In genomic region chr6:114094251-114094650, GRCm38 (mm10) we compare ENCODE assay signal across 11 mouse cellular contexts. TPM values are rescaled to one million over a fixed set of nuclear protein-coding genes. Genes with fewer than 3 reads are reported as not detected.
DNase-seq lines count a peak whose midpoint lies in the region; ATAC-seq and TF ChIP-seq lines count a peak whose summit lies in the region.
"Had no signal": no experiment of that assay in that cellular context is flagged by ENCODE, and none has a peak within 500 bp of the region (broad histone marks: within the 10 kb centered on the region; RNA-seq: fewer than 3 reads in every experiment).

No protein-coding gene starts in this region.

- 59% methylated on average over 16 of the region's 16 CpGs for WGBS in forebrain, embryonic 10.5 days
- WGBS in midbrain, embryonic 14.5 days = 42% methylated on average over 16 of the region's 16 CpGs
- WGBS in liver, embryonic 12.5 days (ENCODE audit: insufficient replicate concordance) = 60% methylated on average over 16 of the region's 16 CpGs

- no peak overlapping the region for H3K27ac ChIP-seq in ES-E14 (ENCODE audit: insufficient read depth, low read depth, low read length, poor library complexity, severe bottlenecking)
- peak overlapping the region; percentile 68 for H3K27ac ChIP-seq in forebrain, embryonic 10.5 days
- 0 out of 2 replicates have a peak overlapping the region, but pooled peaks have one; percentile 9 for H3K27ac ChIP-seq in midbrain, embryonic 14.5 days (replicated peaks; ENCODE audit: low read depth, low read length)
- H3K27ac ChIP-seq in liver, embryonic 12.5 days = no peak overlapping the region

- H3K9ac ChIP-seq in ES-E14 (ENCODE audit: insufficient read depth, low read depth, low read length, poor library complexity, severe bottlenecking) = no peak overlapping the region
- no peak overlapping the region for H3K9ac ChIP-seq in midbrain, embryonic 14.5 days (replicated peaks; ENCODE audit: low read length)
- no peak overlapping the region for H3K9ac ChIP-seq in liver, embryonic 12.5 days

- in situ Hi-C loops in ES-E14 (cut with MboI; ENCODE audit: low sequenced_read_pairs in 2 of 2, unreplicated experiment in 2 of 2) = no loop called here

- ATAC-seq in midbrain, embryonic 14.5 days (ENCODE audit: low FRiP score, low TSS enrichment) = no peak
- ATAC-seq in liver, embryonic 12.5 days = no peak
- ATAC-seq in erythroblast, adult 5-6 weeks (replicated peaks; ENCODE audit: low FRiP score, poor library complexity, severe bottlenecking) = no peak

- peaks cover 11% of the 10 kb centered on the region; the same call in 1 of the 2 replicates for H3K27me3 ChIP-seq in forebrain, embryonic 10.5 days (ENCODE audit: poor library complexity, severe bottlenecking)
- peaks cover under 1% of the 10 kb centered on the region for H3K27me3 ChIP-seq in midbrain, embryonic 14.5 days (ENCODE audit: control insufficient read depth, insufficient read depth, low read length)
- H3K27me3 ChIP-seq in liver, embryonic 12.5 days (replicated peaks) = 0 out of 2 replicates have a peak, but pooled peaks cover 7% of the 10 kb centered on the region

- no peak overlapping the region for H3K4me2 ChIP-seq in midbrain, embryonic 14.5 days (ENCODE audit: low read length)
- H3K4me2 ChIP-seq in liver, embryonic 12.5 days = no peak overlapping the region

- DNase-seq in ES-E14 (ENCODE audit: low read depth, low spot score) (no peak), adipocyte (ENCODE audit: low spot score) (no peak)
- DNase-seq in forebrain, embryonic 10.5 days (ENCODE audit: extremely low spot score, low spot score) = no peak
- peak; percentile 50 to 69 for DNase-seq in layer of hippocampus, adult 18-20 months (ENCODE audit: low spot score in 2 of 2)
- peak; percentile 55 for DNase-seq in midbrain, embryonic 14.5 days
- DNase-seq in heart, adult 11 months = no peak
- DNase-seq: lung, postnatal 4 days had no signal

- H3K9me3 ChIP-seq in ES-E14 (ENCODE audit: control insufficient read depth, insufficient read depth, low read depth, low read length) = no peaks in the 10 kb centered on the region
- no peaks in the 10 kb centered on the region for H3K9me3 ChIP-seq in forebrain, embryonic 10.5 days
- H3K9me3 ChIP-seq in midbrain, embryonic 14.5 days (ENCODE audit: control insufficient read depth, low read length) = no peaks in the 10 kb centered on the region
- H3K9me3 ChIP-seq in liver, embryonic 12.5 days (replicated peaks) = no peaks in the 10 kb centered on the region

- H3K4me3 ChIP-seq in ES-E14 (ENCODE audit: insufficient read depth in 1 of 2, low read depth in 1 of 2, low read length in 2 of 2, poor library complexity in 1 of 2, severe bottlenecking in 1 of 2) = peak overlapping the region; percentile 36 to 37; a peak in 2 of 4 replicates
- H3K4me3 ChIP-seq in forebrain, embryonic 10.5 days = no peak overlapping the region
- H3K4me3 ChIP-seq in midbrain, embryonic 14.5 days (replicated peaks; ENCODE audit: low read depth, low read length) = no peak overlapping the region
- no peak overlapping the region for H3K4me3 ChIP-seq in liver, embryonic 12.5 days

- H3K4me1 ChIP-seq in ES-E14 (ENCODE audit: control insufficient read depth in 2 of 2, insufficient read depth in 2 of 2, low read length in 2 of 2, poor library complexity in 1 of 2) = 0 out of 4 replicates have a peak, but pooled peaks cover 0 to 2% of the 10 kb centered on the region in 2 experiments
- peaks cover 24% of the 10 kb centered on the region for H3K4me1 ChIP-seq in forebrain, embryonic 10.5 days
- H3K4me1 ChIP-seq in midbrain, embryonic 14.5 days (ENCODE audit: control insufficient read depth, insufficient read depth, low read length) = peaks cover 4% of the 10 kb centered on the region
- no peaks in the 10 kb centered on the region for H3K4me1 ChIP-seq in liver, embryonic 12.5 days

- no peaks in the 10 kb centered on the region for H3K36me3 ChIP-seq in ES-E14 (ENCODE audit: control insufficient read depth, insufficient read depth, low read length, poor library complexity, severe bottlenecking)
- no peaks in the 10 kb centered on the region for H3K36me3 ChIP-seq in forebrain, embryonic 10.5 days (replicated peaks)
- H3K36me3 ChIP-seq in midbrain, embryonic 14.5 days (ENCODE audit: control insufficient read depth, insufficient read depth, low read length) = no peaks in the 10 kb centered on the region
- no peaks in the 10 kb centered on the region for H3K36me3 ChIP-seq in liver, embryonic 12.5 days

TF ChIP-seq in ES-E14, 5 proteins besides CTCF, POLR2A, EP300 and RAD21:
- TF ChIP-seq ZC3H11A (IDR thresholded peaks at IDR 0.05; ENCODE audit: borderline replicate concordance, low read depth, low read length) (no peak), ZNF384 (IDR thresholded peaks at IDR 0.05; ENCODE audit: low read depth, low read length) (no peak), MAFK (IDR thresholded peaks at IDR 0.05; ENCODE audit: insufficient read depth, low read depth, low read length) (no peak), HCFC1 (IDR thresholded peaks at IDR 0.05; ENCODE audit: borderline replicate concordance, insufficient read depth, low read length) (no peak), CHD2 (IDR thresholded peaks at IDR 0.05; ENCODE audit: low read depth, low read length) (no peak)

RNA-seq across cellular contexts. Expression of gene Slc6a11, which starts 36.8 kb away (rescaled TPM):
- 0.05 and 0.13 TPM in 2 replicates for total RNA-seq in ES-E14 (2012; rRNA removed)
- polyA plus RNA-seq in forebrain, embryonic 10.5 days (2016; fragmentation: Nextera tagmentation; extraction: Ambion mirVana) = 0.60 and 0.72 TPM in 2 replicates
- 10 to 100 TPM; 86.6 to 89.5 TPM for total RNA-seq in layer of hippocampus, adult 18-20 months (2021)
- polyA plus RNA-seq in midbrain, embryonic 14.5 days (2014; fragmentation: Nextera tagmentation; extraction: Ambion mirVana) = 15.0 and 25.9 TPM in 2 replicates
- polyA plus RNA-seq in liver, embryonic 12.5 days (2016; fragmentation: Nextera tagmentation; extraction: Ambion mirVana) = not detected in 2 replicates
- total RNA-seq in erythroblast, adult 5-6 weeks (2015; ENCODE audit: low replicate concordance) = not detected in 2 replicates
- total RNA-seq in erythroblast, adult 5-6 weeks (2017; ENCODE audit: low replicate concordance) = 0.14 TPM in 1 of 2 replicates, not detected in the other
- total RNA-seq: CH12.LX; common myeloid progenitor, adult 5-6 weeks had no signal

RNA-seq across cellular contexts. Expression of gene Atp2b2, which starts 51.8 kb away (rescaled TPM):
- total RNA-seq in ES-E14 (2012; rRNA removed) = 0.67 and 1.3 TPM in 2 replicates
- polyA plus RNA-seq in forebrain, embryonic 10.5 days (2016; fragmentation: Nextera tagmentation; extraction: Ambion mirVana) = 1.1 and 1.4 TPM in 2 replicates
- 100 to 1,000 TPM; 313 to 326 TPM for total RNA-seq in layer of hippocampus, adult 18-20 months (2021)
- 23.5 and 24.1 TPM in 2 replicates for polyA plus RNA-seq in midbrain, embryonic 14.5 days (2014; fragmentation: Nextera tagmentation; extraction: Ambion mirVana)
- polyA plus RNA-seq in liver, embryonic 12.5 days (2016; fragmentation: Nextera tagmentation; extraction: Ambion mirVana) = 0.30 and 0.35 TPM in 2 replicates
- total RNA-seq in erythroblast, adult 5-6 weeks (2015; ENCODE audit: low replicate concordance) = not detected in 2 replicates
- under 0.01 and 0.14 TPM in 2 replicates for total RNA-seq in erythroblast, adult 5-6 weeks (2017; ENCODE audit: low replicate concordance)
- total RNA-seq: CH12.LX; common myeloid progenitor, adult 5-6 weeks had no signal

Comparison
In these comparisons a context has a peak if more than half of its experiments do, and no peak if none do; other contexts are left out.
1. DNase-seq: peak in layer of hippocampus, adult 18-20 months (2 of 2) and midbrain, embryonic 14.5 days (single experiment); none in ES-E14 (single experiment), forebrain, embryonic 10.5 days (single experiment), adipocyte (single experiment) and heart, adult 11 months (single experiment).
2. H3K27ac ChIP-seq: peak in forebrain, embryonic 10.5 days (single experiment) and midbrain, embryonic 14.5 days (single experiment); none in ES-E14 (single experiment) and liver, embryonic 12.5 days (single experiment).
3. H3K4me3 ChIP-seq: peak in ES-E14 (2 of 2); none in forebrain, embryonic 10.5 days (single experiment), midbrain, embryonic 14.5 days (single experiment) and liver, embryonic 12.5 days (single experiment).
4. RNA of gene Slc6a11, which starts 36.8 kb away (total RNA-seq): 86.6 to 89.5 TPM in layer of hippocampus, adult 18-20 months; 0.05 to 0.13 TPM in ES-E14 and 0.14 TPM in erythroblast, adult 5-6 weeks; every median in the first group is over 10 times any median in the second.
5. RNA of gene Atp2b2, which starts 51.8 kb away (total RNA-seq): 313 to 326 TPM in layer of hippocampus, adult 18-20 months; 0.67 to 1.3 TPM in ES-E14 and under 0.01 to 0.14 TPM in erythroblast, adult 5-6 weeks; every median in the first group is over 100 times any median in the second.